Mouse (Mus musculus) spleen, postnatal 4 days (tissue): ENCODE results near the gene Krt88.

Source experiments
- DNase-seq, 2 experiments: peaks; one replicate each; pipeline ENCODE4 v3.0.0; 2022; ENCODE audit warnings: low spot score in 2 of 2

Krt88 gene

DNA sequence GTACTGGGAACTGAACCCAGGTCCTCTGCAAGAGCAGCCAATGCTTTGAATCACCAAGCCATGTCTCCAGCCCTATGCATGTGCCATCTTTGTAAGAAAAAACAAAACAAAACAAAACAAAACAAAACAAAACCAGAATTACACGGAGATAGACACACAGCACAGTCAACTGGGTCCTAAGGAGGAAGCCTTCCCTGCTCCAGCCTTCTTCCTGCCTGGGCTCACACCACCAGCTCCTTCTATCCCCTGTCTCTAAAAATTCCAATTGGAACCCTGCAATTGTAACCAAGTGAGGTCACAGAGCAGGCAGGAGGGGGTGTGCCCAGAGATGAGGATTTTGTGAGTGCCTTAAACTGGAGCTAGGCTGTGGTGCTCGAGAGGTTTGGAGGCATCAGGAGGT, at the start of gene Krt88:
Krt88 (plus strand) TSS at position 301 of the 400 bp plus-strand sequence.
- no peak for DNase-seq

DNA sequence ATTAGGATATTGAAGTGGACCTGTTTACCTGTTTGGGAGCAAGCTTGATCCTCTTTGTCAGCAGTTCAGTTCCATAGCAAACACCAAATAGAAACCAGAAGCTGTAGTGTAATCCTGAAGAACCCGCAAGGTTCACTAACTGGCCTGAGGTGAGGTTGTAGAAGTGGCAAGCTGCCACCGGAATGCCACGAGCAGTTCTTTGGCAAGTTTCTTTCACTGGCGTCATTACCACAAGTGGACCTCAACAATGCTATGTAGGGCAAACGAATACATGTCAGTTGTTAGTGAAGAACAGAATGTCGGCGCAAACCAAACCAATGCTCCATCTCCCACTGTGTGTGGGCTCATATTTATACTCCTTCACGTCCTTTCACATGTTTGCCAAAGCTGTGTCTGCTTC, 49.3 kb upstream of the Krt88 start:
- DNase-seq: no peak

DNA sequence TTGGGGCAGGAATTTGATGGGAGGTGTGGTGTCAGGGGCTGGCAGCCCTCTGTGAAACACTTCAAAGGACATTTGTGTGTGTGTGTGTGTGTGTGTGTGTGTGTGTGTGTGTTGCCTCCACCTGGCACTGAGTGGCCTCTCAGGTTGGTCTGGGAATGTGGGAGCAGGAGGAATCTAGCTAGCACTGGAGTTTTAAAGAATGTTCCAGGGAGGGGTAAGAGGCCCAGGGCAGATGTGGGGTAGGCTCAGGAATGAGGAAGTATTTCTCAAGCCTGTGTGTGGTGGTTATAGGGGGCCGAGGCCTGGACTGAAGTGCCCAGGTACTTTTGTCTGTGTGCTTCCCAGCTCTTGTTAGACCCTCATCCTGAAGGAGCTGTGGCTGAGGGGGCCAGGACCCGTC, 36.8 kb upstream of the Krt88 start, which contains the start of gene Krt7:
Krt7 (plus strand) TSS at position 269 of the 400 bp plus-strand sequence.
- no peak for DNase-seq

DNA sequence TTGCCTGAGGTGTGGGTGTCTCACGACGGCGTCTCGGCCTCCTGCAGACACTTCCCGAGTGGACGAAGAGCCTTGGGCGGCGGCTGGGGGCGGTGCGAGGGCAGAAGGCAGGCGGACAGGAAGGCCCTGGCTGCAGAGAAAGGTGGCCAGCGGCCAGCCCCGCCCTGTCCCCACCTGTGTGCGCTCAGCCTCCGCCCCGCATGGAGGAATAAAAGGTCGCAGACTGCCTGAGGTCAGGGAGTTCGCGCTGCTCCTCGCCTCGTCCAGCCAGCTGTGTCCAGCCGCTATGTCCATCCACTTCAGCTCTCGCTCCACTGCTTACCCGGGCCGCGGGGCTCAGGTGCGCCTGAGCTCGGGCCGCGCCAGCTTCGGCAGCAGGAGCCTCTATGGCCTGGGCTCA, 35.4 kb upstream of the Krt88 start:
- DNase-seq: no peak

DNA sequence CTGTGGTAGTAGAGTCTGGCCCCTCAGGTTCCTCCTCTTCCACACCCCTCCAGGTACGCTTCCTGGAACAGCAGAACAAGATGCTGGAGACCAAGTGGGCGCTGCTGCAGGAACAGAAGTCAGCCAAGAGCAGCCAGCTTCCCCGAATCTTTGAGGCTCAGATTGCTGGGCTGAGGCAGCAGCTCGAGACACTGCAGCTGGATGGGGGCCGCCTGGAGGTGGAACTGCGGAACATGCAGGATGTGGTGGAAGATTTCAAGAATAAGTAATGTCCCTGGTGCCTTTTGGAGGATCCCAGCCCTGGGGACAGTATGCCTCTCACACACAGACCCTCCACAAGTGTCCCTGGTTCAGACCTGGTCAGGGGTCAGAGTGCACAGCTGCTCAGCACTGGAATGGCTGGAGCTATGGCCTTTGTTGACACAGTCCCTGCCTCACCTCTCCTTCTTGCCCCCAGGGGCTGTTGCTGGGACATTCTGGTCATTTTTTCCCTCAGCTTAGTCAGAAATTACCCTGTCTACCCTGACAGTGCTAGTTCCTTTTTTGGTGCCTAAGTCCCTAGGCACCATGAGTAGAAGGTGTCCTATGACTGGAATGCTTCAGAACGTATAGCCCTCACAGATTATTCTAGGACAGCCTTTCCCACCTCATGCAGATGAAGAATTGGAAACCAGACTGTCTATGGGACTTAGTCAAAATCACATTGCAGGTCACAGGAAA, 33.5 kb upstream of the Krt88 start:
- DNase-seq: no peak

DNA sequence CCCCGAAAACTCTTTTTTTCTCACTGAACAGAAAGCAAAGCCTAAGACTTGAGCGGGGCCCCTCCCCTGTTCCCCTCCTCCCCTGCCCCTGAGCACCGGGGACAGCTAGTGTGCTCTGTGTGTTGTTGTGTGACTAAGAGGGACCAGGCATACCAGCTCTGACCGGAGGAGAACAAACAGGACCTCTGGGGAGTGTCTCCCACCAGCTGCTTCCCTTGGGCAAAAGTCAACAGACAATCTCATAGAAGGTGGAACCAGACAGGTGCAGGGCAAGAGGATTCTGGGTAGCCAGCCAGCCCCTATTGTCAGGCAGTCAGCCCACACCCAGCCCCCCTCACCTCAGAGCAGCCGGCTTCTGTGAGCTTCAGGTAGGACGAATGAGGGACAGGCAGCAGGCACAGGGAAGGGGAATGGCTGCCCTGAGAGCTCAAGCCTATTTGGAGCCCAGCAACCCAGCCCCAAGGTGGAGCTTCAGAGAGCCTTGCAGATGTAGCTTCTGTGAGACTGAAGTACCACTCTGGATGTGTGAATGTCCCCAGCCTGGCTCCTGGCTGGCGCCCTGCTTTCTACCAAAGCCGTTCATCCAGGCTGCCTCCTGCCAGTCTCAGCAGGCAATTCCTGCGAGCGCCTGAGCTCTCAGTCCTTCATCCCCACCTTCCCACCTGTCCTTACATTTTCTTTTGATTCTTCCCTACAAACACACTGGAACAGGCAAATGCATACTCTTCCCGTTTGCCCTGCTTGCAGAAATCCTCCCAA, 32.6 kb upstream of the Krt88 start:
- DNase-seq: no peak

DNA sequence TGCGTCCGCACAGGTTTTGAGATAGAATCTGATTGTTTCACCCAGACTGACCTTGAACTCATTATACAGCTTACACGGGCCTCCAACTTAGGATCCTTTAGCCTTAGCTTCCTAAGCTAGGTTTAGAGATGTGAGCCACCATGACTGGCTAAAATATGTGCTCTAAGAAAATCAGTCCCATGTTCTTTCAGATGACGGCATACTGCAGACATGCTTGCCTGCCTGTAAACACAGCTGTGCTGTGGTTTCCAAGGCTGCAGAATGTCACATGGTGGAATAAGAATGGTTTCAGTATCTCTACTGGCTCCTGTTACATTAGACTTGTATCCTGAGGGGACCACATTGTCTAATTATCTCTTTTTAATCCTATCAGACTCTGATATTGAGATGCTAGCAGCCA, 28.6 kb upstream of the Krt88 start:
- no peak for DNase-seq

DNA sequence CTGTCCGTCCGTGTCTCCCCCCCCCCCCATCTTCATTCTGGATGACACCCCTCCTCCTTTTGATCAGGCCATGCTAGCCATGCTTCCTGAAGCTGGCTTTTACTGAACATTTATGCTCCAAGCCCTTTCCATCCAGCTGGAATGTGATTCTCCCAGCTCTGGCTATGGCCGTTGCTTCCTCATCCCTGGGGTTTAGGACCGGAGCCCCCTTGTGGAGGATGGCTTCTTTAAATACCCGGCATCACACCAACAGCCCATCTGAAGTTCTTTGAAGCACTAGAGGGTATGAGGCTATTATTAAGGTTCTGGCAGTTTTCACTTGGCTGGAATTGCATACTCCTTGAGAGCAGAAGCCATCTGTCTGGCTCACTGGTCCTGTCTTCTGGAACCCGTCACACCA, 26.6 kb upstream of the Krt88 start:
- no peak for DNase-seq

DNA sequence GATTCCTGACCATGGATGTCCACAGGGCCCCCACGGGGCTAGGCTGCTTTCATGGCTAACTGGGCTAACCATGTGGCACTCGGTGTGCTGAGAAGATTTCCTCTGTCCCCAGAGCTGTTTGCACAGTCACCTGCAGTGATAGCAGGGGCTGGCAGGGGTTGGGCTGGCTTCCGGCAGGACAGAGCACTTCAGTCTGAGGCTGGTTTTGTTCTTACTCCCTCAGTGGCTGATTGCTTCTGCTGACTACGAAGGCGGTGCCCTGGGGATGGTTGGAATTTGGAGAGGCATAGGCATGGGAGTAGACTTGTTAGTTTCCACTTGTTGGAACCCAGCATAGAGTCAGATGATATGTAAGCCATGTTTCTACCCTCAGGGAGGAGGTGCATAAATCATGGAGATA, 22.6 kb upstream of the Krt88 start:
- no peak for DNase-seq

DNA sequence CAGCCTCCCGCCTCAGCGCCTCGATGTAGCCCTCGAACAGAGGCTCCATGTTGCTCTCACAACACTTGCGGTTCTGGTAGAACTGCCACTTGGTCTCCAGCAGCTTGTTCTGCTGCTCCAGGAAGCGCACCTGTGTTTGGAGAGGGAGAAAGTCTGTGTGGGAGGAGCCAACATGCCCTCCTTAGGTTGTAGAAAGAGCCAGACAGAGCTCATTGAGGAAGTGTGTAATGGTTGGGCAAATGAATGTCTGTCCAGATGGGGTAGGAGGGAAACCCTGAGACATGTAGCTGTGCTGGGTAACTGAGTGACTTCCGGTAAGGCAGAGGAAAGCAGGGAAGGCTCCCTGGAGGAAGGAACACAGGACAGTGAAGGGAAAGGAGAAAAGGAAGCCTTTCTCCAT, 10.9 kb upstream of the Krt88 start:
- DNase-seq: no peak

DNA sequence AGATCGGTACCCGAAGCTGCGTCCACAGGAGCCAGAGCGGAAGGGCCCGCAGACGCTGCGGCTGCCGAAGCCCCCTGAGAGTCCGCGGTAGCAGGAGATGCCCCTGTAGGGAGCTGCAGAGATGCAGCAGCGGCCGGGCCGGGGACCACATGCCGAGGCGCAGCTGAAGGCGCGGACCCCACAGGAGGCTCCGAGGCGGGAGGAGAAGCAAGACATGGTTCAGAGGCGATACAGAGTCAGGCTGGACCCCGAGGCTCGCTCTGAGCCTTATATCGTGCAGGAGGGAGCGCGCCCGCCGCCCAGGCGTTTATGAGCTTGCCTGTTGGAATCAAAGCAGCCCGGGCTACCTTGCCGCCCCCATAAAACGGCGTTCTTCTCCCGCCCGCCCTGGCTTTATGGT, 9.0 kb upstream of the Krt88 start, which contains the start of gene Krt87:
Krt87 (minus strand) TSS at position 250 of the 400 bp plus-strand sequence.
- DNase-seq: no peak

DNA sequence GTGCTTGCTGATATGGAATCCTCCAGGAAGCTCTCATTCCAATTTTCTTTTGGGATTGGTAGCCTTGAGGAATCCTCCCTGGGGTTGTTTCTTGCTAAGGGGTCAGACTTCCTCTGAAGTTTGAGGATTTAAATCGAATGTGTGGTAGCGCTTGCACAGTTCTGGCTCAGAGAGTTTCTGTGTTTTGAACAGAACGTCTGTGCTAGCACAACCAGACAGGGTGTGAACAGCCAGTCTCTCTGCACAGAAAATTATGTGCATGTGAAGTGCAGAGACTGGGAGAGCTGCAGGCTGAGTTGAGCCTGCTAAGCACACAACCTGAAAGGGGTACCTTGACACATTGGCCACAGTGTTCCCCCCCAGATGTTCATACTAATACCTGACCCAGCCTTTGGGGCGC, 6.7 kb upstream of the Krt88 start:
- DNase-seq: no peak

DNA sequence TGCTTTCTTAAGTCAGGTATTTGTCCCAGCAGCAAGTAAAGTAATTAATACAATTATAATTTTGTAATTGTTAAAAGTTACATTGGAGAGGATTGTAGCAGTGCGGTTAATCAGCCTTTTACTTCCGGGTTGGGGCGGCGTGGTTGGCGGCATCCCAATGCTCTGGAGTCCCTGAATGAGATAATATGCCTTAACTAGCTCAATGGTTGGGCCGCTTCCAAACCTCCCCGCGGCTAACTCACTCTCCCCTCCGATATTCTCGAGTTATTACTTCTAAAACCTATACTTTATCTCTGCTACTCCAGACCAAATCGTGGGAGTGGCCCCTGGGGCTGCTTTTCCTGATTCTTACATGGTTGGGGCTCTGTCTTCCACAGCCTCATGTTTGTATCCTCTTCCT, 972 bp upstream of the Krt88 start:
- no peak for DNase-seq

DNA sequence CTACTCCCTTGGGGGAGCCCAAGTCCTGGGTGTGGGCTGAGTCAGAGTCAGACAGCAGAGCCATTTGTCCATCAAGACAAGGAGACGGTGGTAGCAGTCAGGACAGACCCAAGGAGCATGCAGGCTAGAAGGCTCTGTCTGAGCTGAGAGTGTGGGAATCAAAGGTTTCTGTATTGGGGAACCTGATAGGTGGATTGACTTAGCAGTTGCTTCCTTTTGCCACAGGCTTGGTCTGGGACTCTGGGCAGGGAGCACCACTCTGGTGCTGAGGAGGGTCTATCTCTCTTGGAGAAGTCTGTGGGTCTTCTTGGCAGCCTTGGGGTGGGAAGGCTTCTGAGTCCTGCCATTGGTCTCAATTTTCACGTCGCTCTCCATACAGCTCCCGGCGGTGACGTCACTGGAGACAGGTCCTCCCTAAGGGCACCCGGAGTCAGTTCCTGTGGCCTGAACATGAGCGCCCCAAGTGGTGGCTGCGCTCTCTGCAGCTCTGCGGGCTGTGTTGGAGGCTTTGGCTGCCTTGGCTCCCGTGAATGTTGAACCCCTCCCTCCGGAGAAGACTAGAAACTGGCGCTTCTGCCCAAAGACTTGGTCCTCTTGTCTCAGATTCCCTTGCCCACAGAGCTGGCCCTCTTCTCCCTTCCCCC, 5.7 kb downstream of the Krt88 start:
- peak; percentile 51 to 84 for DNase-seq

DNA sequence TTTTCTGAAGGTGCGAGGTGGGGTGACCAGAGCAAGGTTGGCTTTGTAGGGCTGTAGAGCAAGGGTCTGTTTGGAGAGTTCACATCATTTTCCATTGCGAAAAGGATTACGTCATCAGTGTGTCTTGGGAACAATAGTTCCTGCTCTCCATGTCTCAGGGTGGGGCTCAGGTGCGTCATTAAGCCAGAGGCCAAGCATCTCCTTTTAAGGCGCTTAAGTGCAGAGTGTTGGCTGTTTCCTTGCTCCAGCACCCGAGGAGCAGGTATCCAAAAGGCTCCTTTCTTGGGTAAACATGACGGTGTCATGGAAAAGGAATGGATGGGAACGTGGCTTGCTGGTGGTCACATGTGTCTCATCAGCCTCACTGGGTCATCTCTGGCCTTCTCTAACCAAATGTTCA, 7.2 kb downstream of the Krt88 start:
- no peak for DNase-seq

DNA sequence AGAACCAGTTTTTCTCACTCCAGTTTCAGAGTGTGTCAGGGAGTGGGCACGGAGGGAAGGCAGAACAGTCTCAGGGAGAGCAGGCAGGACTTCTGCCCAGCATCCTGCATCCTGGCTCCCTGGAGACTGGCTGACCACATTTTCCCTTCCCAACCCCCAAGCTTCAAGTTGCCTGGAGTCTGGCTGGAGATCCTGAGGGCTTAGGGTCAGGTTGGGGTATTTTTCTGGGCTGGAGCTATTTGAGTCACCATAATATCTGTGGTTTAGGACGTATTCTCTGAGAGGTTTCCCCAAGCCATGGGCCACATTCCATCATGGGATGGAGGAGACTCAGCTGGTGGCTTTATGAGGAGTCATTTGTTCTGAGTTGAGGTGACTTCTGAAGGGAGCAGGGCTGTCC, 7.7 kb downstream of the Krt88 start:
- DNase-seq: no peak

DNA sequence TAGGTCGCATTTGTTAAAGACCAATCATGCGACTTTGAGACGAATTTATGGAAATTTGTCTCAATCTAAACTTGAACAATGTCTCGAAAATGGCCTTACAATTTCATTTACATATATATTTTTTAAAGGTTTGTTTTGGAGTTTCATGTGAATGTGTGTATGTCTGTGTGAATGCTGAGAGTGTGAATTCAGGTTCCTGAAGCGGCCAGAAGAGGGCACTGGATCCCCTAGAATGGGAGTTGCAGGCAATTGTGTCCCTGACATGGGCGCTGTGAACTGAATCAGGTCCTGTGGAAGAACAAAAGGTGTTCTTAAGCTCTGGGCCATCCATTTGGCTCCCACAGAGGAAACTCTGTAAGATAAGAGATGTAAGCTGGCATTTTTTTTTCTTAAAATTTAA, 8.3 kb downstream of the Krt88 start:
- no peak for DNase-seq

DNA sequence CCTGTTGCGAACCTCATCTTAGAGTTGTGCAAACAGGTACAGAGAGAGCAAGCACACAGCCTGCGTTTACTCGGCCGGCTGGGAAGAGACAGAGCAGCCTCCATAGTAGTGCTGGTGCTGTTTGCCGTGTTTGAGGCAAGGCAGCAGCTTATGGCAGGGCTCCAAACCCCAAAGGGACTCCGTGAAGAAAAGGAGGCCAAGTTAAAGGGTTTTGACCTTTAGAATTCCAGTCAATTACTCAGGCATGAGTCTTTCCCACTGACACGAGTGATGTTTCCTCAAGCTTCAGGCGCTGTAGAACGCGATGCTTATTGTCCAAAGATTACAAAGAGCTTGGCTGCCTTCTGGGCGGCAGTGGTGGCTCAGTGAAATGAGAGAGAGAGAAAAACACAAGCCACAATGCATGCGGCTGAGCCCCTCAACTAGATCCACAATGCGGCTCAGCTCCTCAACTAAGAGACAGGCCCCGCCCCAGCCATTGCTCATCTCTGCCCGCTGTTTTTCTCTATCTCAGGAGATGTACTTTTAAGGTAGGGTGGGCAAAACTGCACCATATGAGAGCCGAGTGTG, 10.9 kb downstream of the Krt88 start:
- DNase-seq: no peak

DNA sequence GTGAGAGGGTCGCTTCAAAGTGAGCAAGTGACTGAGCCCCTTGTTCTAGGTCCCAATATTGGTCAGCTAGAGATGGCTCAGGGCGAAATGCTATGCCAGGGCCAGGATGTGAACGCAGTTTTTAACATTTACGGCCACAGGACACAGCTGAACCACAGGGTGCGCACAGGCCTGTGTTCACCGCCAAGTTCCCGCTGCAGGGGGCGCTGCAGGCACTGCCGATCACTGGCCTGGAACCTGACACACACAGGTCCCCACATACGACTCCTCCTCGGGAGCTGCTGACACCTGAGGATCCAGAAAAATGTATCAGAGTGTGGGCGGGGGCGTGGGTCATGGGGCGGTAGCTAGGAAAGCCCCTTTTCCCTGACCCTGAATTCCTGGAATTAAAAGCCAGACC, 11.7 kb downstream of the Krt88 start:
- DNase-seq: no peak

DNA sequence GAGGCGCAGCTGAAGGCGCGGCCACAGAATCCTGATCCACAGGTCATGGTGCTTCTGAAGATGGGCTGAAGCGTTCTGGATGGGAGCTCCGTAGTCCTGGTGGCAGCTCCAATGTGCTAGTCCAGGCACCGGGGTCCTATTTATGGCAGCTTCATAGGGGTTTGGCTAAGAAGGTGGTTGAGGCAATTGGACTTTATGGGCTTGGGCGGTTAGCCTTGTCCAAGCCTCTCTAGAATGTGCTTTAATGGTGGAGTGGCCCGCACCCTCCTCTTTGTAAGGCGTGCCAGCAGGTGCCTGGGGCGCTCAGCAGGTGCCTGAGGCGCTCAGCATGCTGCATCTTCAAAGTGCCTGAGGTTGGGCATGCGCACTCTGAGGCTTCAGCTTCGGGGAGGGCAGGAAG, 16.1 kb downstream of the Krt88 start, which contains the start of gene Krt81:
Krt81 (minus strand) TSS at position 101 of the 400 bp plus-strand sequence.
- no peak for DNase-seq

DNA sequence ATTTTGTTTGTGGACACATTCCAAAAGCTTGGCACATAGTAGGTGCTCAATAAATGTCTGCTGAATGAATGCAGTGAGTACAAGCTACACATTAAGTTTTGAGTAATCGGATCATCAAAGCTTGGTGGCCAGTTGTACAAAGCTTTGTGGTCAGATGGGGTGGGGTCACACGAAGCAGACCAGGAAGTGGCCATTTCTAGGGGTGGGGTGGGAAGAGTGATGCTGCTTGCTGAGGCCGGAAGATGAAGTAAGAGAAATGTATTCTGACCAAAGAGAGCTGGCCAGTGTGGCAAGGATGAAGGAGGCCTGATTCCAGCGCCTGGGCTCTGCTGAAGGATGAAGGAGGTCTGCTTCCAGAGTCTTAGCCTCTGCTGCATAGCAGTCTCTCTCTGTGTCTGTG, 21.5 kb downstream of the Krt88 start:
- DNase-seq: no peak

DNA sequence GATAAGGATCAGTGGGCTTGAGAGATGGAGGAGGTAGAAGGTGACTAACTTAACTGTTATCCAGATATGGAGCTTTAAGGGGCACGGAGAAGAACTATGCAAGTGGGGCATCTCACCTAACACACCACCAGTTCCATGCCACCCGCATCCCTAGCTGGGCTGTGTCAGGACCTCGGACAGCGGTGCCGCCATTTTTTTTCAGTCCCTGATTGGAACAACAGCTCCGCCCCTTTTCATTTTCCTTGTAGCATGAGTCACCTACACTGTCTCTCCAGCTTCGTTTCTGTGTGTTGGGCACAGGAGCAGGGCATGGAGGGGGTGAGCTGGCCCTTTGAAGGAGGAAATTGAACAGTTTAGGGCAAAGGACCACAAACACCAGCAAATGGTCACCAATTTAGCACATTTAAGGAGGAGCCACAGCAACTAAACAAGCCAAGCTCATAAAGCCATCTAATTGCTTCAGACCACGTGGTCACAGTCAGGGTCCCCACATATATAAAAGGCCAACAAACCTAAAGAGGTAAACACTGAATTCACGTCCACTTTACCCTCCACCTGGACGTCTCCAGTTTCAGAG, 25.5 kb downstream of the Krt88 start, which contains the start of gene Krt86:
Krt86 (plus strand) TSS at position 527 of the 577 bp plus-strand sequence.
- no peak for DNase-seq
